Mouse (Mus musculus): ENCODE data around the gene Calcb. TPM values are rescaled to one million over a fixed set of nuclear protein-coding genes. Genes with fewer than 3 reads are reported as not detected.

Gene Calcb
- polyA plus RNA-seq, 1 experiment from 2014 or later: 0.16 TPM

GRCm38 (mm10) chr7:114771801-114772200 is 53.4 kb downstream of the Calcb start:
- no peaks in the 10 kb centered on the region for H3K9me3 ChIP-seq (ENCODE audit: low read length)
- ATAC-seq (ENCODE audit: low FRiP score, low TSS enrichment): no peak; the same call in 1 of the 2 replicates
- no peak overlapping the region for H3K9ac ChIP-seq (replicated peaks; ENCODE audit: low read length)
- no peaks in the 10 kb centered on the region for H3K4me1 ChIP-seq (ENCODE audit: insufficient read depth, low read length)
- whole genome bisulfite sequencing: 75% methylated on average over 7 of the region's 7 CpGs
- no peaks in the 10 kb centered on the region for H3K36me3 ChIP-seq (ENCODE audit: insufficient read depth, low read length)
- no peak overlapping the region for H3K4me2 ChIP-seq (replicated peaks; ENCODE audit: low read depth, low read length)
- H3K4me3 ChIP-seq (ENCODE audit: low read length): no peak overlapping the region
- no peak overlapping the region for H3K27ac ChIP-seq (ENCODE audit: low read length)
- H3K27me3 ChIP-seq (ENCODE audit: insufficient read depth, low read length): no peaks in the 10 kb centered on the region

Other genes starting within 250 kb of the Calcb start
- 1.4 and 1.6 TPM in 2 replicates for gene Cyp2r1, start 155.7 kb upstream of the Calcb start, polyA plus RNA-seq (2015; fragmentation: Nextera tagmentation; extraction: Ambion mirVana)
- 1.0 and 1.7 TPM in 2 replicates for gene Calca, start 82.3 kb upstream of the Calcb start, polyA plus RNA-seq (2015; fragmentation: Nextera tagmentation; extraction: Ambion mirVana)
- 3.4 and 4.9 TPM in 2 replicates for gene Insc, start 25.1 kb downstream of the Calcb start, polyA plus RNA-seq (2015; fragmentation: Nextera tagmentation; extraction: Ambion mirVana)